Mouse (Mus musculus) gastrocnemius, postnatal 36 days (tissue): ENCODE results near the gene Dpyd. TPM values are rescaled to one million over a fixed set of nuclear protein-coding genes. Genes with fewer than 3 reads are reported as not detected.

Experiments used
- DNase-seq, 2 experiments: peaks; one replicate each; pipeline ENCODE4 v3.0.0; 2022
- intact Hi-C: fragments of 180-260 bp; cut with DNase I; formaldehyde crosslinking; loops from one replicate; pipeline ENCODE4 v1.15.1; 2025
- total RNA-seq, 2 experiments: library from RNA; stranded (reverse); gene quantifications; 2 replicates each; pipeline ENCODE4 v1.2.3; 2021

Gene Dpyd
- total RNA-seq, 2 experiments from 2014 or later, result 0.54 to 1.8 TPM

DNA sequence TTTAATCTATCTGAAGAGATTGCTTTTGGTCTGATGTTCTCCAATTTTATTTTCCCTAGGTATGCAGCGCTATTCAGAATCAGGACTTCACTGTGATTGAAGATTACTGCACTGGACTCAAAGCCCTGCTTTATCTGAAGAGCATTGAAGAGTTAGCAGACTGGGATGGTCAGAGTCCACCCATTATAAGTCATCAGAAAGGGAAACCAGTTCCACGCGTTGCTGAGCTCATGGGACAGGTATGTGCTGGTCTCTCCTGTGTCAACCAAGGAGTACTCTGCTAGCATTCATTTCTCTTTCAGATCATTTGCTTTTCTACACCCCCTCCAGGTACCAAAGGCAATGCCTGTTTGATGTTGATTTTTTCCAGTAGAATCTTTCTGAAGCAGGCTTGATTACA is 752.8 kb downstream of the Dpyd start:
- intact Hi-C loops, result no loop called here

DNA sequence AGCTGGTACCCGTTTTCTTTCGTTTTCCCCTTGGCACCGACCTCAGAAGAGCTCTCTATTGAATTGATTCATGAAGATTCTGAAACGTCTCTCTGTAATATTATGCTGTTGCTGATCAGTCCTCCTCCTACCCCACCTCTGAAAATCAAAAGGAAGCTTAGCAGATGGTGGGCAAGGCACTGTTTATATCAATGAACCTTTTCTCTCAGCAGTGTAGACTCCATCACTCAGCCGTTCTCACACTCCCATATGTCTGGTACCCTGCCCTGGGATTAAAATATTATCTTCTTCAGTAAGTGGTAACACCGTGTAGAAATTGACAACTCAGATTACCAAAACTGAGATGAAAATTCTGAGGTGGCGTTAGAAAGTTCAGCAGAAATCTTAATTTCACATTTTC is 767.1 kb downstream of the Dpyd start:
- intact Hi-C loops, result no loop called here
- no peak for DNase-seq

More for the DNA sequence above, 752.8 kb downstream of the Dpyd start:
- no peak for DNase-seq

DNA sequence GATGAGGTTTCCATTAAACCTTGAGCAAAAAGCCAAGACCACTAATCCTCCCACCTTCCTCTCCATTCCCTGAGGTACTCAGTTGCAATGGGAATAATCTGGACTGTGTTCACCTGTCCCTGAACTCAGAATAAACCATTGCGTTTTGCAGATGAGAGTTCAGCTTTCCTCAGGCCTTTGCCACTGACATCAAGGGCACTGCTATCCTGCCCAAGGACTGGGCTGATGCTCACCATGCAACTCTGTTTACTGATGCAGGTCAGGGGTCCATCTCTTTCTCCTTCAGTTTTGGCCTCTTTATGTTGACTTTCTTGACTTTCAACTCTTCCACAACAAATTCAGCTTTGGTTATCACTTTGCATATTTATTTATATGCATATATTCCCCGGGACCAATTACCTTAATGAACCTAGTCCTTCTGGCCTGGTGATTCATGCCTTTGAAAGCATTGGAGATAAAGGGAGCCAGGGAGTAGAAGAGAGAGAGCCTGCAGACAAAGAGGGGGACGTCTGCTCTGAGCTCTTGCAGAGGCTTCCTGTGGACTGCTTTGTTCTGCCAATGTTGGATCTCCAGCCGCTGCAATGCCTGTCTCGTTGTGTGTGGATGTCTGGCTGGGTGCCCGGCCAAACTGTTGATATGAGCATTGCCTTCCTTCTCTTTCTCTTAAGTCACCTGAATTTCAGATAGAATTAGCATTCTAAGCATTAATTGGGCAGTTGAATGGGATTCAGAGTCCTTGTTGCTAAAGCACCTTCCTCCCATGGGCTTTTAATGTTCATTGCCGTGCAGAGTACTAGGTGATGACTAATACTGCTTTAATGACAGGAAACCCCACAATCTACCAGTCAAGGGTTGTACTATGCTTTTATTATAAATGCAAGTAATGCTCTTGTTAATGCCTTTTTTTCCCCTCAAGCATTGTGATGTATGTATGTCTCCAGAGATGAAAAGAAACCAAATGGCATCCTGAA is 771.7 kb downstream of the Dpyd start:
- no peak for DNase-seq
- intact Hi-C loops, result no loop called here

DNA sequence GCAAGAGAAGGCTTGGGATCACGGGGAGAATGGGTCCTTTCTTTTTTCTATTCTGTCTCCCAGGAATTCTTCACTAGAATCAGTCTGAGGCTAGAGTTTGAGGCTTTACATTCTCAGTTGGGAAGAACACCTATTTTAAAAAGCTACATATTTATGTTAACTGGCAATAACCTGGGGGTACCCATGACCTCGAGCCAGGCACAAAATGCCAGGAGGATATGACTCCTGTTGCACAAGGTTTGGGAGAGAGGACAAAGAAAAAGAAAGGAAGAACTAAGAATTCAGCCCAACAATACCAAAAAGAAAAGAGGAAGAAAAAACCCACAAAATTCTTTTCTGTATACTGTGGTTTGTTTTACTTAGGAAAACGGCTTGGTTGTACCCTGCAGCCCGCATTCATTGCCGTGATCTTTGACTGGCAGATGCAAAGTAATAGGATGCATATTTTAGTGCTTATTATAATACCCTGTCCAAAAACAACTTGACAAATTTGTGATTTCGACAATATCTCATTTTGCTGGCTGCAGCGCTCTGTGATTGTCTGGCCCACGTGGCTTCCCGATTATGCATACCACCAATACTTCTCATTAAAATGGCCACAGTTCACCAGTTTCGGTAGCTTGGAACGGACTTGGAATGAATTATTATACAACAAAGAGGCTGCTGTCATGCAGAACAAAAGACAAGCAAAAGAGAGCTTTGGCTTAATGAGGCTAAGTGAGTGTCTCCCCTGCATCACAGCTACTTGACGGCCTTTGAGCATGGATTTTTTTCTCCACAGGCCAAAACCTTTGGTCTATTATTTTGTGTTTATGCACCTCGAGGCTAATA is 799.8 kb downstream of the Dpyd start:
- no peak for DNase-seq
- intact Hi-C loops, result no loop called here

GRCm38 (mm10) chr3:119362392-119362791 is 800.5 kb downstream of the Dpyd start:
- DNase-seq, result no peak
- intact Hi-C loops, result no loop called here

- intact Hi-C loops, result no loop called here
- DNase-seq, result no peak
Measured at GRCm38 (mm10) chr3:119368931-119369330, 807.0 kb downstream of the Dpyd start.

DNA sequence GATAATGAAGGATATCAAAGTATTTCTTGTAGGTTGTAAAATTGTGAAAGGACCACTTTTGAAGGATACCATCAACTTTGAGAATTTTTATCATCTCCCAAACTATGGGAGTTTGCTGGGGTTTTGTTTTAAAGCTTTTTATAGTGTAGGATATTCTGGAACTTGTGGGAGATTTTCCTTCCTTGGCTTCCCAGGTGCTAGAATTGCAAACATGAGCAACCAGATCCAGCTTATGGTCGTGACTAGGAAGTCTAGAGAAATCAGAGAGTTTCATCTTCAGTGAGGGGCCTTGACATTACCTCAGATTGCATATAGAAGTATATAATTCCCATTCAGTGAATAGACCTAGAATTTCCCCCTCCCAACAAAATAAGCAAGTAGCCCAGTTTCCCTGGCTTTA is 819.2 kb downstream of the Dpyd start:
- intact Hi-C loops, result no loop called here

GRCm38 (mm10) chr3:119382395-119382794 is 820.5 kb downstream of the Dpyd start:
- DNase-seq, result no peak
- intact Hi-C loops, result no loop called here

More for the DNA sequence above, 819.2 kb downstream of the Dpyd start:
- DNase-seq, result no peak

DNA sequence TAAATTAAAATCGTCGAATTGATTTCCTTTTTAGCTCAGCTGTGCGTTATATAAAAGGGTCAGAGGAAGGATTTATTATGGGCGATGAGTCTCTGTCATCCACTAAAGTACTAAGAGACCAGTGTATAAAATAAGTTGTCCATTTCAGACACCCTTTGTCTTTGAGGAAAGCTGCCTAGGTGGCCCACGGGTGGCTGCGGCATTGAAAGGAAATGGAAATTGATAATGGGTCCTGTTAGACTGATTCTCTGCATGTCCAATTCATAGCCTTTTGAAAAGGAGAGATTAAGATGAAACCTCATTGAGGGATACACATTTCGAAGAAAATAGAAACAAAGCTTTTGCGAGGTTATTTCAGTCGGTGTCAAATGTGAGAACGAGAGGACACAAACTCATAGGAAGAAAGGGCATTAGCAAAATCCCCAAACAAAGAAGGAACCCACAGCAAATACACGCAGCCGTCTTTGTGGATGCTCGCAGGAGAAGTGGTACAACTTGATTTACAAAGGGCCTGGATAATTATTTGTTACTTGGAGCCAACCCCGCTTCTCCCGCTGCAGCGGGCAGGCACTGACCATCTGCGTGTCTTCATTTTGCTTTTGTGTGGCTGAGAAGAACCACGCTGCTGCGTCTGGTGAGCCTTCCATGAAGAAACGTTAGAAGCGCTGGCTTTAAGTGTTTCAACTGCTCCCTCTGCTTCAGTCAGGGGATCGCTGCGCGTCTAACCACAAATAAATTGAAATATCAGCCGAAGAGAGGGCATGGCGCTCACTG is 825.6 kb downstream of the Dpyd start:
- intact Hi-C loops, result no loop called here
- no peak for DNase-seq

DNA sequence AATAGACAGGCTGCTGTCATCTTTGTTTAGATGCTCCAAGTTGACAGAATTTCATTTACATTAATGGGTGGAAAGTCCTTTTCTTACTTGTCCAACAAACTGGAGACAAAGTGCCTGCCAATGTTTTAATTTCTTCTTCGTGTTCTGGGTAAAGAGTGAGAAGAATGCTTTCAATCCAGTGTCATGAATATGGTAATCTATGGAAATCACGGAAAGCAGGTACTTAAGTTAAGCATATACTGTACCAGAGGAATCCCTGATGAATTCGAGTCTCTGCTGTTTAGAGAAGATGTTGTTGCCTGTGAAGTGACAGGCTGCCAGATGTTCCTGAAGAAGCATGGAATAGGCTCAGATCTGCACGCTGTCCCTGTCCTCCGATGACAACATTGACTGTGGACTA is 835.3 kb downstream of the Dpyd start:
- intact Hi-C loops, result no loop called here
- DNase-seq, result no peak

DNA sequence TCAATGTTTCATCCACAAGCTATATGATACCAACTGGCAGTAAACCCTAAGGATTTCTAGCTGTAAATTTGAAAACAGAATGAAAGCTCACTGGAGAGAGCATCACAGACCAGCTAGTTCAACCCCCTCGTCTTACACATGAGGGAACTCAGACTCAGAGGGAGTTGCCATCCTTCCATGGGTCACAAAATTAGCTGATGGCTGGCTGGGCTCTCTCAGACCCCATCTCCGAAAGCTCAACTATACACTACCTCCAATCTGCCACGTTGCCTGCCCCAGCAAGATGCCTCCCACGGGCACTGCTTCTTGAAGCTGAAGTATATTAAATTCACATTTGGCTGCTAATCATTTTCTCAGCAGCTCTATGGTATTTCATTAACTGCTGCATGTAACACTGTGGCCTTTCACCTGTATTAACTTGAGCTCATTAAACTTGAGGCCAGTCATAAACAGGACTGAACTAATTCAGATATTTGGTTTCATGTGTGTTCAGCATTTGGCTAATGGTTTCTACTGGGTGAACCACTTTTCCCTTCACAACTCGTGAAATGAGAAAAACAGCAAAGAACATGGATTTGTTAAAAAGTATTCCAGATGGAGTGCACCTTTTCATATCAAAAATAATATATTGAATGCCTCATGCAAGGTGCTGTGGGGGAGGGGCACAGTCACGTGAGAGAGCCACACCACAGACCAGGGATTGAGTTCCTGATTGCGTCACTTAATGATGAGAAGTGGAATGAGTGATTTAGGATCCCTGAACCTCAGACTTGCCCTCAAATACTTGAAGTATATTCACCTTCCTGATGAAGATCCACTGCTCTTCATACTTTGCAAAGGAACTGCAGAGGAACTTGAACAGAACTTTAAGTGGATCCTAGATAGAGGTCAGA is 841.2 kb downstream of the Dpyd start:
- no peak for DNase-seq
- intact Hi-C loops, result no loop called here

- intact Hi-C loops, result no loop called here
- DNase-seq, result no peak
Measured at GRCm38 (mm10) chr3:119419087-119419709, 857.3 kb downstream of the Dpyd start.

GRCm38 (mm10) chr3:119419745-119420144 is 857.8 kb downstream of the Dpyd start:
- intact Hi-C loops, result no loop called here
- DNase-seq, result no peak

DNA sequence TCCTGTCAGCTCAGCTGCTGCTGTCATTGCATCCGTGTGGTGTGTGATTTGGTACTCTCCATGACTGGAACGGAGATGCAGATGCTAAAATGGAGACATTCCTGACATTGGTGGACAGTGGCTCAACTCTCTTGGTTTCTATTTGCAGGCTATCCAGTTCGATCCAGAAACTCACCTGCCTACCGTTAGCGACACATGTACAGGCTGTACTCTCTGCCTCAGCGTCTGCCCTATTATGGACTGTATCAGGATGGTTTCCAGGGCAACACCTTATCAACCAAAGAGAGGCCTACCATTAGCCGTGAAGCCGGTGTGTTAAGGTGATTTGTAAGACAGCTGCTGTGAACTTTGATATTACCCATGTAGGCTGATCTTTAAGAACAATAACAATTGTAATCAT is 869.4 kb downstream of the Dpyd start:
- DNase-seq, result no peak
- intact Hi-C loops, result no loop called here

DNA sequence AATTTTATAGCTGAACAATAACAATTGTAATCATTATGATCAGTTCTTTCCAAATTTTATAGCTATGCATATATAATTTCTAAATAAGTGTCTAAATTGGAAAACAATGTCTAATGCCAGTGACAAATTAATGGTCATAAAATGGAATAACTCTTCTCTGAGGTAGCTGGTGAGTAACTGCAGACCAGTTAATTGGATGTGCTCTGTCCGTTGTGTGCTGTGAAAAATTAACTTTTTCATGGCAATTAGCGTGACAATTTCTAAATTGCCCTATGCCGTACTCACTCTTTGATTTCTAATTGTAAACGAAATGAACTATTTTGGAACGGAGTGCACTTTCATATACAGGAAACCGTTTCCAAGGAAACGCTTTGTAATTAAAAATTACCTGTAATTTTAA is 869.8 kb downstream of the Dpyd start:
- intact Hi-C loops, result no loop called here
- DNase-seq, result no peak

GRCm38 (mm10) chr3:119447559-119447958 is 885.6 kb downstream of the Dpyd start:
- intact Hi-C loops, result no loop called here
- DNase-seq, result no peak

DNA sequence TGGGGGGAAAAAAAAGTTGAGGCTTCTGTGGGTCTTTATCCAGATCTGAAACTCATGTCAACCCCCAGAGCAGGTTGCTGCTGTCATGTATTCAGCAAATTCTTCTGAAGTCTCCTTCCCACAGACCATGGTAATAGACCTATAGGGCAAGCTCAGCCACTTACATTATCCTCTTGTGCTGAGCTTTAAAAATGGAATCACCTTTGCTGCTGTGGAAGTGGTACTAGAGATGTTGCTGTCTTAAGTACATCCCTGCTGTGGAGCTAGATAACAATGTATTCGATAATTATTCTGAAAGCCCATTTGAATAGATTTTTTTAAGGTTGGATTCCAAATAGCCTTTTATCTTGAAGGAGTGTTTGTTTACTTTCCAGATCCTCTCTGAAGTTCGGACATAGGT is 902.1 kb downstream of the Dpyd start:
- intact Hi-C loops, result loop anchor here (5.0 kb wide), 1 partner anchor 93 kb away; no protein-coding TSS in a partner anchor
- no peak for DNase-seq

GRCm38 (mm10) chr3:119464479-119464878 is 902.5 kb downstream of the Dpyd start:
- no peak for DNase-seq
- intact Hi-C loops, result loop anchor here (5.0 kb wide), 1 partner anchor 93 kb away; no protein-coding TSS in a partner anchor

DNA sequence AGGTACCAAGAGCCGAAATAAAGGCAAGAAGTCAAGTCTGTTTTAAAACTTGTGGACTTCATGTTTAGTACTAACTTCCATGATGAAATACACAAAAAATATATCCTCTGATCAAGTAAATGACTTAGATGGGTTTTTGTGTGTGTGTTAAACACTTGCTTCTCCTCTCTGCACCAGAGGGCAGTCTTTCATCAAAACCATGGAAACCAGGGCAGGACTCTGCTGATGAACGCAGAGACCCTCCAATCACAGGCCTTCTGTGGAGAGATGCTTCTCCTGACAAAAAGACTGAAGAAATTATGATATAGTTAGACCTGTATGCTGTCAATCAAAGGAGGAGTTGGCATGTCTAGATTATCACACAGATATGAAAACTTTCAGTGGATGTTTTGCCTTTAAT is 905.8 kb downstream of the Dpyd start:
- DNase-seq, result no peak
- intact Hi-C loops, result no loop called here
